ENCODE assay signal across 7 mouse cellular contexts in the genomic region with DNA sequence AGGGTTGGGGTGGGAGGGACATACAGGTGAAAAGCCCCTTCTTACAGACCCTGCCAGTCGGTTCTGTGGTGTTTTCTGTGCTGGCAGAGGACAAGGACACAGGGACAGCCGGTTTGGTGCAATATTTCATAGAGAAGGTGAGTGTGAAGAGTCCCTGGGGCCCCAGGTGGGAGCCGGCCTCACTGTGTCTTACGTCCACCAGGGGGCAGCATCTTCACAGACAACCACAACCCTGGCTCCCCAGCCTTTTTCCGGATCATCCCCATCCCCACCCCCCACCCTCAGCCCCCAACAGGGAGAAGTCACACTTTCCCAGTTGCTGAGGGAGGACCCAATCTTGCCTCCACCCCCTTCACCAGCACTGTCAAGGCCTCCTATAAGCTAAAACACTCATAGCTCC. TPM values are rescaled to one million over a fixed set of nuclear protein-coding genes. Genes with fewer than 3 reads are reported as not detected.
DNase-seq lines count a peak whose midpoint lies in the region; ATAC-seq lines count a peak whose summit lies in the region.

No protein-coding gene starts in this region.

- H3K9me3 ChIP-seq in midbrain, embryonic 10.5 days (replicated peaks): no peaks in the 10 kb centered on the region
- H3K9me3 ChIP-seq in midbrain, embryonic 15.5 days: no peaks in the 10 kb centered on the region
- no peaks in the 10 kb centered on the region for H3K9me3 ChIP-seq in limb, embryonic 11.5 days (ENCODE audit: control insufficient read depth, low read length)

- no peak overlapping the region for H3K4me2 ChIP-seq in midbrain, embryonic 15.5 days
- no peak overlapping the region for H3K4me2 ChIP-seq in limb, embryonic 11.5 days (ENCODE audit: low read depth, severe bottlenecking)

- H3K27ac ChIP-seq in midbrain, embryonic 10.5 days (replicated peaks): no peak overlapping the region
- H3K27ac ChIP-seq in midbrain, embryonic 15.5 days: no peak overlapping the region
- H3K27ac ChIP-seq in limb, embryonic 11.5 days (replicated peaks; ENCODE audit: low read depth, low read length): no peak overlapping the region

- H3K4me3 ChIP-seq in midbrain, embryonic 10.5 days: no peak overlapping the region
- no peak overlapping the region for H3K4me3 ChIP-seq in midbrain, embryonic 15.5 days
- H3K4me3 ChIP-seq in limb, embryonic 11.5 days (ENCODE audit: low read depth, low read length): no peak overlapping the region

- no peak overlapping the region for H3K9ac ChIP-seq in midbrain, embryonic 15.5 days
- no peak overlapping the region for H3K9ac ChIP-seq in limb, embryonic 11.5 days (ENCODE audit: low read length)

- H3K4me1 ChIP-seq in midbrain, embryonic 10.5 days: peaks cover 6% of the 10 kb centered on the region; the same call in 1 of the 2 replicates
- no peaks in the 10 kb centered on the region for H3K4me1 ChIP-seq in midbrain, embryonic 15.5 days
- H3K4me1 ChIP-seq in limb, embryonic 11.5 days (ENCODE audit: control insufficient read depth, insufficient read depth, low read length): no peaks in the 10 kb centered on the region

- WGBS in midbrain, embryonic 10.5 days: 4% methylated on average over 5 of the region's 5 CpGs
- 1% methylated on average over 5 of the region's 5 CpGs for WGBS in midbrain, embryonic 15.5 days
- 4% methylated on average over 5 of the region's 5 CpGs for WGBS in limb, embryonic 11.5 days

- intact Hi-C loops in heart, postnatal 36 days (cut with DNase I): loop anchor here (1.0 kb wide), 1 partner anchor 49 kb away; a partner anchor contains a TSS

- no peaks in the 10 kb centered on the region for H3K36me3 ChIP-seq in midbrain, embryonic 10.5 days
- H3K36me3 ChIP-seq in midbrain, embryonic 15.5 days (replicated peaks): no peaks in the 10 kb centered on the region
- H3K36me3 ChIP-seq in limb, embryonic 11.5 days (ENCODE audit: control insufficient read depth, insufficient read depth, low read length): no peaks in the 10 kb centered on the region

- peaks cover 6% of the 10 kb centered on the region; the same call in 1 of the 2 replicates for H3K27me3 ChIP-seq in midbrain, embryonic 10.5 days (ENCODE audit: low read depth, poor library complexity, severe bottlenecking)
- H3K27me3 ChIP-seq in midbrain, embryonic 15.5 days (replicated peaks): no peaks in the 10 kb centered on the region; the same call in 1 of the 2 replicates
- peaks cover 2% of the 10 kb centered on the region; the same call in 1 of the 2 replicates for H3K27me3 ChIP-seq in limb, embryonic 11.5 days (ENCODE audit: control insufficient read depth, insufficient read depth, low read length)

- no peak for ATAC-seq in midbrain, embryonic 15.5 days (replicated peaks)
- ATAC-seq in common myeloid progenitor, adult 5-6 weeks (replicated peaks; ENCODE audit: low read depth, poor library complexity, severe bottlenecking): peak; percentile 47; the same call in 1 of the 2 replicates
- no peak for ATAC-seq in limb, embryonic 11.5 days (ENCODE audit: insufficient number of reproducible peaks, low FRiP score, low TSS enrichment, low read depth)

- peak; percentile 52 for DNase-seq in midbrain, embryonic 10.5 days (ENCODE audit: low spot score)
- DNase-seq in adipocyte (ENCODE audit: low spot score): peak; percentile 52
- DNase-seq in heart, postnatal 36 days: peak; percentile 34 to 49
- DNase-seq in limb, embryonic 11.5 days (ENCODE audit: low spot score): peak; percentile 52
- peak; percentile 75 for DNase-seq in retina, postnatal 1 day

RNA-seq across cellular contexts. Expression of a gene that starts 15.7 kb away (rescaled TPM):
- polyA plus RNA-seq in midbrain, embryonic 10.5 days (2016; fragmentation: Nextera tagmentation; extraction: Ambion mirVana): not detected in 2 replicates
- polyA plus RNA-seq in midbrain, embryonic 15.5 days (2015; fragmentation: Nextera tagmentation; extraction: Ambion mirVana): 0.15 and 0.30 TPM in 2 replicates
- total RNA-seq in common myeloid progenitor, adult 5-6 weeks (2017): not detected in 2 replicates
- total RNA-seq in heart, postnatal 36 days (2021): not detected
- not detected in 2 replicates for polyA plus RNA-seq in limb, embryonic 11.5 days (2014; fragmentation: Nextera tagmentation; extraction: Ambion mirVana)

RNA-seq across cellular contexts. Expression of a gene that starts 23.2 kb away (rescaled TPM):
- polyA plus RNA-seq in midbrain, embryonic 10.5 days (2016; fragmentation: Nextera tagmentation; extraction: Ambion mirVana): 90.1 and 98.8 TPM in 2 replicates
- 92.2 and 97.3 TPM in 2 replicates for polyA plus RNA-seq in midbrain, embryonic 15.5 days (2015; fragmentation: Nextera tagmentation; extraction: Ambion mirVana)
- total RNA-seq in common myeloid progenitor, adult 5-6 weeks (2017): 25.4 and 27.6 TPM in 2 replicates
- total RNA-seq in heart, postnatal 36 days (2021): 10 to 100 TPM; 50.1 to 54.7 TPM
- polyA plus RNA-seq in limb, embryonic 11.5 days (2014; fragmentation: Nextera tagmentation; extraction: Ambion mirVana): 94.8 and 101 TPM in 2 replicates

RNA-seq across cellular contexts. Expression of a gene that starts 32.8 kb away (rescaled TPM):
- 0.88 and 1.1 TPM in 2 replicates for polyA plus RNA-seq in midbrain, embryonic 10.5 days (2016; fragmentation: Nextera tagmentation; extraction: Ambion mirVana)
- polyA plus RNA-seq in midbrain, embryonic 15.5 days (2015; fragmentation: Nextera tagmentation; extraction: Ambion mirVana): 26.0 and 32.7 TPM in 2 replicates
- total RNA-seq in common myeloid progenitor, adult 5-6 weeks (2017): not detected in 2 replicates
- not detected for total RNA-seq in heart, postnatal 36 days (2021)
- 0.55 and 0.68 TPM in 2 replicates for polyA plus RNA-seq in limb, embryonic 11.5 days (2014; fragmentation: Nextera tagmentation; extraction: Ambion mirVana)

RNA-seq across cellular contexts. Expression of a gene that starts 49.5 kb away (rescaled TPM):
- polyA plus RNA-seq in midbrain, embryonic 10.5 days (2016; fragmentation: Nextera tagmentation; extraction: Ambion mirVana): 1.5 TPM in 2 replicates
- polyA plus RNA-seq in midbrain, embryonic 15.5 days (2015; fragmentation: Nextera tagmentation; extraction: Ambion mirVana): 56.0 and 56.4 TPM in 2 replicates
- total RNA-seq in common myeloid progenitor, adult 5-6 weeks (2017): not detected in 2 replicates
- total RNA-seq in heart, postnatal 36 days (2021): not detected
- polyA plus RNA-seq in limb, embryonic 11.5 days (2014; fragmentation: Nextera tagmentation; extraction: Ambion mirVana): not detected in 2 replicates

Comparison
In these comparisons a context has a peak if more than half of its experiments do, and no peak if none do; other contexts are left out.
1. RNA of a gene that starts 32.8 kb away (polyA plus RNA-seq): 26.0 to 32.7 TPM in midbrain, embryonic 15.5 days; 0.88 to 1.1 TPM in midbrain, embryonic 10.5 days and 0.55 to 0.68 TPM in limb, embryonic 11.5 days; every median in the first group is over 10 times any median in the second.
2. Peak in every context shown above with its lines, with median percentiles within 50 percentile points of each other: DNase-seq.